Mouse (Mus musculus) heart, embryonic 13.5 days (tissue): ENCODE measurements around the gene Kmt2e. TPM values are rescaled to one million over a fixed set of nuclear protein-coding genes. Genes with fewer than 3 reads are reported as not detected.

Source experiments
- ATAC-seq: fragments of 200-750 bp; cut with Nextera tagmentation; 2 replicates; pipeline ENCODE4 v1.8.0; 2017; ENCODE audit warnings: moderate TSS enrichment; ENCODE audit not compliant: insufficient number of reproducible peaks, low FRiP score, low TSS enrichment; ENCODE audit errors: extremely low read depth
- H3K27ac ChIP-seq: fragments of 300-500 bp; sonication (generic); replicated peaks from 2 replicates; pipeline ENCODE4 v1.5.1; 2015; ENCODE audit warnings: moderate library complexity, mild to moderate bottlenecking, inconsistent platforms
- H3K27me3 ChIP-seq: fragments of 300-500 bp; sonication (generic); replicated peaks from 2 replicates; pipeline ENCODE4 v1.6.1; 2015; ENCODE audit warnings: mild to moderate bottlenecking, inconsistent platforms
- H3K36me3 ChIP-seq: fragments of 300-500 bp; sonication (generic); 2 replicates; pipeline ENCODE4 v1.6.1; 2015; ENCODE audit warnings: mild to moderate bottlenecking, inconsistent platforms
- H3K4me1 ChIP-seq: fragments of 300-500 bp; sonication (generic); 2 replicates; pipeline ENCODE4 v1.6.1; 2015; ENCODE audit warnings: inconsistent platforms
- H3K4me2 ChIP-seq: fragments of 300-500 bp; sonication (generic); 2 replicates; pipeline ENCODE4 v1.6.1; 2015; ENCODE audit warnings: inconsistent platforms, mild to moderate bottlenecking, moderate library complexity
- H3K4me3 ChIP-seq: fragments of 300-500 bp; sonication (generic); 2 replicates; pipeline ENCODE4 v1.5.1; 2015; ENCODE audit warnings: moderate library complexity, mild to moderate bottlenecking, inconsistent platforms
- H3K9ac ChIP-seq: fragments of 300-500 bp; sonication (generic); 2 replicates; pipeline ENCODE4 v1.6.1; 2015; ENCODE audit warnings: inconsistent platforms, mild to moderate bottlenecking, moderate library complexity
- H3K9me3 ChIP-seq: fragments of 300-500 bp; sonication (generic); 2 replicates; pipeline ENCODE4 v1.6.1; 2016; ENCODE audit warnings: inconsistent platforms
- WGBS: fragments of 180-500 bp; shearing (Covaris S2); methylation state at CpG from one replicate; pipeline ENCODE4 v1.1.7; 2015; ENCODE audit warnings: mixed read lengths; 5-methylcytosine and 5-hydroxymethylcytosine counted together
- polyA plus RNA-seq: library from polyadenylated mRNA; unstranded; fragments of >200 nt; fragmentation: Nextera tagmentation; extraction: Ambion mirVana; gene quantifications from 2 replicates; pipeline ENCODE4 v1.2.1, GENCODE M21; 2015

The Kmt2e gene
- polyA plus RNA-seq, 1 experiment from 2014 or later, result 61.7 TPM

DNA sequence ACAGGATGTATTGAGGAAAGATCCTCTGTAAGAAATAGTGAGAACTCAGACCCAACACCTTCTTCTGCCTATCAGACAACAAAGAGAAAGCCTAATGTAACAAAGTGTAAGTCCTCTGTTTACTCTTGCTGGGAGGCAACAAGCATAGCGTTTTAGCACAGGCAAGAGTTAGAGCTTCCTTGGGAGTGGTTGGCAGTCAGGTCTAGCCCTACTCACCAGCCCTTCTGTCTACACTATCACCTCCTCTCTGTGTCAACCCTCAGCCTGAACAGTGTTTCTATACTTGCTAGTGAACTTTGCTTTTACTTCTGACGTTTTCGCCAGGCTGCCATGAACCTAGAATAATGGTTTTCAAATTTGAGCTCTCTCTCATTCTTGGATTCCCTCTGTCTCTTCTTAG, 38.5 kb upstream of the Kmt2e start:
- peaks cover 10% of the 10 kb centered on the region for H3K36me3 ChIP-seq
- H3K9ac ChIP-seq, result no peak overlapping the region
- H3K4me3 ChIP-seq, result no peak overlapping the region
- H3K4me1 ChIP-seq, result no peaks in the 10 kb centered on the region
- WGBS, result 73% methylated on average over 3 of the region's 3 CpGs
- H3K4me2 ChIP-seq, result no peak overlapping the region
- H3K27ac ChIP-seq, result no peak overlapping the region
- no peaks in the 10 kb centered on the region for H3K27me3 ChIP-seq
- no peak for ATAC-seq
- no peaks in the 10 kb centered on the region for H3K9me3 ChIP-seq

DNA sequence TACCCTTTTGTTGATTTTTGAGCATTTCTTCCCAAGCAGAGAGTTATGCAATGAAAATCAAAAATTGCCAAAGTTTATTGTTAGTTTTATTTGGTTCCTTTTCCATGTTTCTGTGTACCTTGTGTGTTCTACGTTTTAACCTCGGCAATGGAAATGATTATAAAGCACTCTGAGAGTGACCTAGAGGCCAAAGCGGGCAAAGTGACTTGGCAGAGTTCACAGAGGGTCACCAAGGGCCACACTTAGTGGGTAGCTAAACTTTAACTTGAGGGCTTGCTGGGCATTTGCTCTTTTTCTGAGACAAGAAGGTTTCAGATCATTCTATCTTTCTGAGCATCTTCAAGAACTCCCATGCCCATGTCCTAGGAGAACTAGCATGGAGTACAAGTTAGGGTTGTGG, 37.5 kb upstream of the Kmt2e start:
- Histone ChIP-seq H3K4me1 (no peaks in the 10 kb centered on the region), H3K27me3 (no peaks in the 10 kb centered on the region), H3K9ac (no peak overlapping the region), H3K27ac (no peak overlapping the region), H3K4me3 (no peak overlapping the region), H3K9me3 (no peaks in the 10 kb centered on the region), H3K4me2 (no peak overlapping the region), H3K36me3 (peaks cover 21% of the 10 kb centered on the region)
- no peak for ATAC-seq
- 85% methylated on average over 3 of the region's 3 CpGs for WGBS

DNA sequence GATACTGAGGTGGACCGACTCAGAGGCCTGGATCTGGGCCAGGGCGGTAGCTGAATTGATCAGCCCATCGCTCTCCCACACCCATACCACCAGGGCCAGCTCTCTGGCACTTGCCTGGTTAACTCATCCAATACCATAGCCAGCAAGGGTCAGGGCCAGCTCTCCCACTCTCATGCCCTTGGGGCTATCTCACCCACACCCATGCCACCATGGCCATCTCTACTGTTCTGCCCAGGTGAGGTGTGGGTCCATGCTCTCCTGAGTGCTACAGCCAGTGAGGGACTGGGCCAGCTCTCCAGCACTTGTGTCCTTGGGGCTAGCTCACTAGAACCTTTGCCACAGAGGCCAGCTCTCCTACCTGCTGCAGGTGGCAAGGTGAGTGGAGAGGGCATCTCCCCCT, 34.1 kb upstream of the Kmt2e start:
- Histone ChIP-seq H3K9ac (no peak overlapping the region), H3K36me3 (peaks cover 35% of the 10 kb centered on the region), H3K4me2 (no peak overlapping the region), H3K4me3 (no peak overlapping the region), H3K27ac (no peak overlapping the region), H3K9me3 (no peaks in the 10 kb centered on the region), H3K27me3 (no peaks in the 10 kb centered on the region), H3K4me1 (0 out of 2 replicates have a peak, but pooled peaks cover 10% of the 10 kb centered on the region)
- ATAC-seq, result peak; percentile 14; the same call in 1 of the 2 replicates
- 90% methylated on average over 3 of the region's 3 CpGs for WGBS

DNA sequence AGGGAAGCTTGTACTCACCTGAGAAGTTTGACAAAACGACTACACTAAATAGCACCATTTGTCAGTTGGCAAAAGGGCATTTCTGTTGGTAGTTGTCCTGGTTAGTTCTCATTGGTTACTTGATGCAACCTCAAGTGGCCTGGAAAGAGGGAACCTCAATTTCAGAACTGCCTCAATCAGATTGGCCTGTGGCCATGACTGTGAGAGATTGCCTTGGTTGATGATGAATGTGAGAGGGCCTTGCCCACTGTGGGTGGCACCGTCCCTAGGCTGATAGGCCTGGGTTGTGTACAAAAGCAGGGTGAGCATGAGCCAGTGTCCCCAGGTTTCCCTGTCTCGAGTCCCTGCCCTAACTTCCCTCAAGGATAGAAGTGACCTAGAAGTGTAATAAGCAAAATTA, 33.4 kb upstream of the Kmt2e start:
- H3K4me1 ChIP-seq, result 0 out of 2 replicates have a peak, but pooled peaks cover 10% of the 10 kb centered on the region
- H3K4me3 ChIP-seq, result no peak overlapping the region
- WGBS, result 89% methylated on average over 3 of the region's 3 CpGs
- peaks cover 41% of the 10 kb centered on the region for H3K36me3 ChIP-seq
- no peak overlapping the region for H3K9ac ChIP-seq
- no peak overlapping the region for H3K27ac ChIP-seq
- no peak overlapping the region for H3K4me2 ChIP-seq
- no peaks in the 10 kb centered on the region for H3K27me3 ChIP-seq
- ATAC-seq, result no peak
- no peaks in the 10 kb centered on the region for H3K9me3 ChIP-seq

DNA sequence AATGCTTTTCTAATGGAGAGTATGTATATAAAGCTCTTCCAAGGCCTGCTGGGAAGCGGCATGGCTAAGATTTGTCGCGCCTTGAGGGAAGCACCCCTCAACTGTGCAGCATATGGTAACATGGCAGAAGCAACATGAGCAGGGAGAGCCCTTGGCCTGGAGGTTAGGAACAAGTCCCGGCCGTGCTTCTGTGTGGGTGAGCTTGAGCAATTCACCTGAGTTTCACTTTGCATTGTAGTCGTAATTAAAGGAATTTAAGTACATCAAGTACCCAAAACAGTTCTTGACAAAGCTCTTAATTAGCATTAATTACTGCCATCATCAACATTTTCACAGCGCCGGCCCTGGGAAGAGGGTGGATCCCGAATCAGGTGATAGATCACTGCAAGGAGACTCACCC, 32.9 kb upstream of the Kmt2e start:
- peaks cover 46% of the 10 kb centered on the region for H3K36me3 ChIP-seq
- H3K4me1 ChIP-seq, result 0 out of 2 replicates have a peak, but pooled peaks cover 10% of the 10 kb centered on the region
- H3K4me2 ChIP-seq, result no peak overlapping the region
- H3K9me3 ChIP-seq, result no peaks in the 10 kb centered on the region
- H3K27ac ChIP-seq, result no peak overlapping the region
- no peak overlapping the region for H3K4me3 ChIP-seq
- H3K9ac ChIP-seq, result no peak overlapping the region
- no peak for ATAC-seq
- 86% methylated on average over 9 of the region's 9 CpGs for WGBS
- H3K27me3 ChIP-seq, result no peaks in the 10 kb centered on the region

DNA sequence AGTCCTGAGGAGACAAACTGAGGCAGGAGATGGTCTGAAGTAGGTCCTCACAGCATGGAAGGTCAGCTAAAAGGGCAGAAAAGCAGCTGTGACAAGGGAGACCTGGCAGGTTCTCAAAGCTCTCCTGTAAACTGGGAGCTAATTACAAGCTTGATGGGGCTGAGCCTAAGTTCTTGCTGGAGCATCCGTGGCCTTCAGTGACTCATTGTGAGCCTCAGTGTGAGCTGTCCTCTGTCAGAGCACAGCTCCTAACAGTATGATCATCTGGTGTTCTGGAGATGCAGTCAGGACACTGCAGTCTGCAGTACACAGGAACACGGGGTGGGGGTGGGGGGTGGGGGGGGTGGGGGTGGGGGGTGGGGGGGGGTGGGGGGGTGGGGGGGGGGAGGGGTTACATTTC, 32.2 kb upstream of the Kmt2e start:
- no peaks in the 10 kb centered on the region for H3K9me3 ChIP-seq
- no peak overlapping the region for H3K9ac ChIP-seq
- 36% methylated on average over 1 of the region's 2 CpGs for WGBS
- H3K4me3 ChIP-seq, result no peak overlapping the region
- no peak overlapping the region for H3K4me2 ChIP-seq
- H3K27me3 ChIP-seq, result no peaks in the 10 kb centered on the region
- H3K27ac ChIP-seq, result no peak overlapping the region
- 0 out of 2 replicates have a peak, but pooled peaks cover 13% of the 10 kb centered on the region for H3K4me1 ChIP-seq
- H3K36me3 ChIP-seq, result peaks cover 47% of the 10 kb centered on the region
- ATAC-seq, result no peak

DNA sequence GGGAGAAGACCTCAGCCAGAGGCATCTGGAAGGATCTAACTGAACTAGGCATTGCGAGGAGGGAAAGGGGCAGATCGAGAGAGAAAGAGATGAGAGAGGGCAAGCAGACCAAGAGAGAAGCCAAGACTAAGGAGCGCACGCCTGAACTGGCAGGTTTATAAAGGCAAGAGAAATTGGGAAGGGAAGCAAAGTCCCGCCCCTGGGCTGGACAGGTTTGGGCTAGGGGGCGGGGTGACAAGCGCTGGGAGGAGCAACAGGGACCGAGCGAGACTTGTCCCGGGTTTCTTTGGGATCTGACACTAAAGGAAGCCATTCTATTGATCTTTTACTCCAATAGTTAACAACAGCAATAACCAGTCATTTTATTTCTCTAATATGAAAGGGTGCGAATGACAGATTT, 31.1 kb upstream of the Kmt2e start:
- 64% methylated on average over 11 of the region's 11 CpGs for WGBS
- Histone ChIP-seq H3K9ac (no peak overlapping the region), H3K4me2 (no peak overlapping the region), H3K27me3 (no peaks in the 10 kb centered on the region), H3K36me3 (peaks cover 48% of the 10 kb centered on the region), H3K27ac (no peak overlapping the region), H3K4me1 (peaks cover 23% of the 10 kb centered on the region), H3K9me3 (no peaks in the 10 kb centered on the region), H3K4me3 (no peak overlapping the region)
- no peak for ATAC-seq

- WGBS, result 89% methylated on average over 12 of the region's 12 CpGs
- no peaks in the 10 kb centered on the region for H3K27me3 ChIP-seq
Measured at GRCm38 (mm10) chr5:23405666-23406404, 28.4 kb upstream of the Kmt2e start.

DNA sequence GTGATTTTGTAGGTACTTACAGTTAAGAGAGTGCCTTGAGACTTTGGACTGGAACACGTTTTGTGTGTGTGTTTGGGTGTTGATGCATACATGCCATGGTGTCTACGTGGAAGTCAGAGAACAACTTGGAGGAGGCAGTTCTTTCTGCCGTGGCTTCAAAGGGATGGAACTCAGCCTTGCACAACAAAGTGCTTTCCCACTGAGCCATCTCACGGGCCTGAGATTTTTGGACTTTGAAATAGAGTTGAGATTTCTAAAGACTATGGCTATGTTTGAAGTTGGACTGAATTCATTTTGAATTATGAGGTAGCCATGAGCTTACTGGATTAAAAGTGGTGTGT, 27.9 kb upstream of the Kmt2e start:
- 80% methylated on average over 4 of the region's 4 CpGs for WGBS
- H3K4me3 ChIP-seq, result no peak overlapping the region
- H3K36me3 ChIP-seq, result peaks cover 49% of the 10 kb centered on the region
- H3K9ac ChIP-seq, result no peak overlapping the region
- no peak overlapping the region for H3K4me2 ChIP-seq
- H3K4me1 ChIP-seq, result peaks cover 55% of the 10 kb centered on the region
- ATAC-seq, result no peak
- H3K27me3 ChIP-seq, result no peaks in the 10 kb centered on the region
- no peaks in the 10 kb centered on the region for H3K9me3 ChIP-seq
- no peak overlapping the region for H3K27ac ChIP-seq

More at GRCm38 (mm10) chr5:23405666-23406404, 28.4 kb upstream of the Kmt2e start:
- Histone ChIP-seq H3K4me2 (no peak overlapping the region), H3K9me3 (no peaks in the 10 kb centered on the region), H3K4me3 (no peak overlapping the region), H3K9ac (no peak overlapping the region), H3K36me3 (peaks cover 52% of the 10 kb centered on the region), H3K27ac (no peak overlapping the region), H3K4me1 (peaks cover 50% of the 10 kb centered on the region)
- no peak for ATAC-seq

DNA sequence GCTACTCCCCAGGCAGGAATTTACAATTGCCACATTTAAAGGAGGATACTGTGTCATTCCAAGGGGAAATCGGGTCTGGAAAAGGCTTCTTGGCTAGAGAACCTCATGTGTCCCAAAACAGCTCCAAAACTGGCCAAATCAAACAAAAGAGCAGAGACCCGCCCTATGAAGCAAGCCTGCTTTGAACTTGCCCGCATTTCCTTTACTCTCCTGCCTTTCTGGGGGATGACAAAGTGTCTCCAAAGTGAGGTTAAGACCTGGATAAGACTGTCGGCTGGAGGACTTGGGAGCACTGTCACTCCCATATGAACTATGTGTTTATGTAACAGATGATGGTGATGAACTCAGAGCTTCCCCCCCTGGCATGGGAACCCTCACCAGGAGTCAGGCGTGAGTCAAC, 26.1 kb upstream of the Kmt2e start:
- H3K4me2 ChIP-seq, result no peak overlapping the region
- ATAC-seq, result no peak
- H3K4me3 ChIP-seq, result no peak overlapping the region
- 65% methylated on average over 5 of the region's 5 CpGs for WGBS
- peaks cover 70% of the 10 kb centered on the region for H3K4me1 ChIP-seq
- H3K9ac ChIP-seq, result no peak overlapping the region
- no peaks in the 10 kb centered on the region for H3K27me3 ChIP-seq
- H3K27ac ChIP-seq, result no peak overlapping the region
- H3K36me3 ChIP-seq, result peaks cover 53% of the 10 kb centered on the region
- H3K9me3 ChIP-seq, result no peaks in the 10 kb centered on the region

DNA sequence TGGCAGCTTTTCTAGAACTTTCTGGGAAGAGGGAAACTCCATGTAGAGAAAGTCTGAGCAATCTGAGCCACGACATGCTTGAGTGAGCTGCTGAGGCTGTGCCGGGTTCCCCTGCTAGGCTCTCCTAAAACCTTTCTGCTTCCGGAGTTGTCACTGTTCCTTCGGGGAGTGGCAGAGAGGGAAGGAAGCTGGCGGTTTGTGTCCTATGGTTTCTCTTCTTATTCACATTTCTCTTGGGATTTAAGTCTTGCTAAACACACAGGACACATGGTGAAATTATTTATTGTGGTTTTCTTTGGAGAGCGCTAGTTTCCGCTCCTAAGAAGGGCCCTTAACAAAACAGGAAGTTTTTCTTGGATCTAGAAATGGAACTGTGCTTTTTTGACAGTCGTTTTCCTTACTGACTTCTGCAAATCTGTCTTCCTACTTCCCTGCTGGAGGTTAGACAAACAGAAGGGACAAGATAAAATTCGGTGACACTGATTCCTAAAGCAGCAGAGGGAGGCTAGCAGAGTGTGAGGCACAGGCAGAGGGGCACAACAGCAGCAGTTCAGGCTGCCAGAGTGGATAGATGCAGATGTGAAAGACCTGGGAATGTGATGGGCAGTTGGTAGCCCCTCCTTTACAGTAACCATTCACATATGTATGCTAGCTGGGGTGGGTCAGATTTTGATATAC, 24.1 kb upstream of the Kmt2e start:
- peak overlapping the region; percentile 74 for H3K27ac ChIP-seq
- H3K4me2 ChIP-seq, result 0 out of 2 replicates have a peak overlapping the region, but pooled peaks have one; percentile 2
- peaks cover 83% of the 10 kb centered on the region for H3K4me1 ChIP-seq
- ATAC-seq, result no peak; the same call in 1 of the 2 replicates
- no peaks in the 10 kb centered on the region for H3K9me3 ChIP-seq
- H3K9ac ChIP-seq, result no peak overlapping the region
- no peaks in the 10 kb centered on the region for H3K27me3 ChIP-seq
- no peak overlapping the region for H3K4me3 ChIP-seq
- WGBS, result 44% methylated on average over 9 of the region's 9 CpGs
- H3K36me3 ChIP-seq, result peaks cover 44% of the 10 kb centered on the region
